Mouse (Mus musculus) kidney, embryonic 15.5 days (tissue): ENCODE data around the gene Aldh2. TPM values are rescaled to one million over a fixed set of nuclear protein-coding genes. Genes with fewer than 3 reads are reported as not detected.

Source experiments
- ATAC-seq: fragments of 200-750 bp; cut with Nextera tagmentation; replicated peaks from 2 replicates; pipeline ENCODE4 v1.8.0; 2017; ENCODE audit warnings: moderate TSS enrichment; ENCODE audit not compliant: low FRiP score
- H3K27ac ChIP-seq: fragments of 300-500 bp; sonication (generic); 2 replicates; pipeline ENCODE4 v1.5.1; 2015; ENCODE audit warnings: mild to moderate bottlenecking, inconsistent platforms
- H3K27me3 ChIP-seq: fragments of 300-500 bp; sonication (generic); 2 replicates; pipeline ENCODE4 v1.6.1; 2015; ENCODE audit warnings: inconsistent platforms
- H3K36me3 ChIP-seq: fragments of 300-500 bp; sonication (generic); 2 replicates; pipeline ENCODE4 v1.6.1; 2015; ENCODE audit warnings: inconsistent platforms
- H3K4me1 ChIP-seq: fragments of 300-500 bp; sonication (generic); 2 replicates; pipeline ENCODE4 v1.6.1; 2015; ENCODE audit warnings: inconsistent platforms
- H3K4me2 ChIP-seq: fragments of 300-500 bp; sonication (generic); 2 replicates; pipeline ENCODE4 v1.6.1; 2015; ENCODE audit warnings: moderate library complexity, mild to moderate bottlenecking, inconsistent platforms
- H3K4me3 ChIP-seq: fragments of 300-500 bp; sonication (generic); replicated peaks from 2 replicates; pipeline ENCODE4 v1.5.1; 2015; ENCODE audit warnings: mild to moderate bottlenecking, inconsistent platforms
- H3K9ac ChIP-seq: fragments of 300-500 bp; sonication (generic); 2 replicates; pipeline ENCODE4 v1.6.1; 2015; ENCODE audit warnings: mild to moderate bottlenecking, inconsistent platforms
- H3K9me3 ChIP-seq: fragments of 300-500 bp; sonication (generic); replicated peaks from 2 replicates; pipeline ENCODE4 v1.6.1; 2016; ENCODE audit warnings: inconsistent platforms
- WGBS: fragments of 180-500 bp; shearing (Covaris S2); methylation state at CpG from one replicate; pipeline ENCODE4 v1.1.7; 2015; ENCODE audit warnings: mixed read lengths; 5-methylcytosine and 5-hydroxymethylcytosine counted together
- polyA plus RNA-seq: library from polyadenylated mRNA; unstranded; fragments of >200 nt; fragmentation: Nextera tagmentation; extraction: Ambion mirVana; gene quantifications from 2 replicates; pipeline ENCODE4 v1.2.1, GENCODE M21; 2015

Aldh2 gene
- polyA plus RNA-seq, 1 experiment from 2014 or later, result 222 TPM

- H3K4me3 ChIP-seq, result peak overlapping the region; percentile 67
- no peaks in the 10 kb centered on the region for H3K9me3 ChIP-seq
- ATAC-seq, result no peak
- H3K27ac ChIP-seq, result no peak overlapping the region
- peaks cover 28% of the 10 kb centered on the region for H3K4me1 ChIP-seq
- H3K9ac ChIP-seq, result no peak overlapping the region
- 53% methylated on average over 11 of the region's 11 CpGs for WGBS
- H3K36me3 ChIP-seq, result no peaks in the 10 kb centered on the region
- no peaks in the 10 kb centered on the region for H3K27me3 ChIP-seq
- peak overlapping the region; percentile 92 for H3K4me2 ChIP-seq
Observed at GRCm38 (mm10) chr5:121592064-121592815, 1.4 kb downstream of the Aldh2 start.

- H3K4me3 ChIP-seq, result no peak overlapping the region
- H3K36me3 ChIP-seq, result no peaks in the 10 kb centered on the region
- peak overlapping the region; percentile 92 for H3K4me2 ChIP-seq
- H3K4me1 ChIP-seq, result peaks cover 34% of the 10 kb centered on the region
- H3K27me3 ChIP-seq, result no peaks in the 10 kb centered on the region
- ATAC-seq, result no peak
- H3K9ac ChIP-seq, result no peak overlapping the region
- no peak overlapping the region for H3K27ac ChIP-seq
- WGBS, result 50% methylated on average over 11 of the region's 11 CpGs
- no peaks in the 10 kb centered on the region for H3K9me3 ChIP-seq
Observed at GRCm38 (mm10) chr5:121591417-121592063, 2.1 kb downstream of the Aldh2 start.

- 84% methylated on average over 6 of the region's 6 CpGs for WGBS
- Histone ChIP-seq H3K4me2 (no peak overlapping the region), H3K4me1 (peaks cover 38% of the 10 kb centered on the region), H3K27me3 (no peaks in the 10 kb centered on the region), H3K4me3 (no peak overlapping the region), H3K36me3 (no peaks in the 10 kb centered on the region), H3K9me3 (no peaks in the 10 kb centered on the region), H3K27ac (no peak overlapping the region), H3K9ac (no peak overlapping the region)
- ATAC-seq, result no peak
Observed at GRCm38 (mm10) chr5:121589928-121590327, 3.7 kb downstream of the Aldh2 start.

GRCm38 (mm10) chr5:121586400-121587039, 7.1 kb downstream of the Aldh2 start:
- Histone ChIP-seq H3K4me3 (no peak overlapping the region), H3K4me2 (no peak overlapping the region), H3K4me1 (peaks cover 26% of the 10 kb centered on the region), H3K9ac (no peak overlapping the region), H3K36me3 (no peaks in the 10 kb centered on the region), H3K27ac (no peak overlapping the region), H3K9me3 (no peaks in the 10 kb centered on the region), H3K27me3 (no peaks in the 10 kb centered on the region)
- WGBS, result 53% methylated on average over 6 of the region's 6 CpGs
- no peak for ATAC-seq

- H3K27ac ChIP-seq, result no peak overlapping the region
- H3K36me3 ChIP-seq, result peaks cover 6% of the 10 kb centered on the region; the same call in 1 of the 2 replicates
- ATAC-seq, result no peak
Observed at GRCm38 (mm10) chr5:121585699-121586098, 7.9 kb downstream of the Aldh2 start.

GRCm38 (mm10) chr5:121585005-121585404, 8.6 kb downstream of the Aldh2 start:
- peaks cover 13% of the 10 kb centered on the region for H3K36me3 ChIP-seq
- WGBS, result 95% methylated on average over 10 of the region's 10 CpGs
- no peak overlapping the region for H3K4me2 ChIP-seq
- no peak overlapping the region for H3K4me3 ChIP-seq
- no peak overlapping the region for H3K27ac ChIP-seq
- H3K9ac ChIP-seq, result no peak overlapping the region
- no peak for ATAC-seq
- H3K4me1 ChIP-seq, result peaks cover 21% of the 10 kb centered on the region
- no peaks in the 10 kb centered on the region for H3K9me3 ChIP-seq
- H3K27me3 ChIP-seq, result no peaks in the 10 kb centered on the region

More at GRCm38 (mm10) chr5:121585699-121586098, 7.9 kb downstream of the Aldh2 start:
- H3K4me3 ChIP-seq, result no peak overlapping the region
- H3K4me1 ChIP-seq, result peaks cover 21% of the 10 kb centered on the region
- no peak overlapping the region for H3K9ac ChIP-seq
- no peaks in the 10 kb centered on the region for H3K9me3 ChIP-seq
- 89% methylated on average over 5 of the region's 5 CpGs for WGBS
- H3K27me3 ChIP-seq, result no peaks in the 10 kb centered on the region
- H3K4me2 ChIP-seq, result no peak overlapping the region

GRCm38 (mm10) chr5:121583765-121584501, 9.7 kb downstream of the Aldh2 start:
- Histone ChIP-seq H3K27me3 (no peaks in the 10 kb centered on the region), H3K9ac (no peak overlapping the region), H3K27ac (peak overlapping the region; percentile 62), H3K4me3 (no peak overlapping the region), H3K36me3 (peaks cover 23% of the 10 kb centered on the region), H3K9me3 (no peaks in the 10 kb centered on the region), H3K4me1 (peaks cover 21% of the 10 kb centered on the region), H3K4me2 (peak overlapping the region; percentile 3; the same call in 1 of the 2 replicates)
- 47% methylated on average over 12 of the region's 12 CpGs for WGBS
- peak; percentile 91 for ATAC-seq

GRCm38 (mm10) chr5:121581945-121582344, 11.7 kb downstream of the Aldh2 start:
- Histone ChIP-seq H3K9me3 (no peaks in the 10 kb centered on the region), H3K4me3 (no peak overlapping the region), H3K27me3 (no peaks in the 10 kb centered on the region), H3K9ac (no peak overlapping the region), H3K4me1 (peaks cover 18% of the 10 kb centered on the region), H3K36me3 (peaks cover 42% of the 10 kb centered on the region), H3K27ac (no peak overlapping the region), H3K4me2 (no peak overlapping the region)
- 92% methylated on average over 8 of the region's 8 CpGs for WGBS
- no peak for ATAC-seq

- Histone ChIP-seq H3K27me3 (no peaks in the 10 kb centered on the region), H3K4me3 (no peak overlapping the region), H3K9ac (no peak overlapping the region), H3K9me3 (no peaks in the 10 kb centered on the region), H3K4me1 (no peaks in the 10 kb centered on the region), H3K36me3 (peaks cover 83% of the 10 kb centered on the region), H3K27ac (no peak overlapping the region), H3K4me2 (no peak overlapping the region)
- WGBS, result 82% methylated on average over 11 of the region's 11 CpGs
- ATAC-seq, result no peak
Observed at GRCm38 (mm10) chr5:121576927-121577488, 16.6 kb downstream of the Aldh2 start.

GRCm38 (mm10) chr5:121575867-121576266, 17.8 kb downstream of the Aldh2 start:
- Histone ChIP-seq H3K27ac (no peak overlapping the region), H3K4me1 (no peaks in the 10 kb centered on the region), H3K4me2 (no peak overlapping the region), H3K9me3 (no peaks in the 10 kb centered on the region), H3K9ac (no peak overlapping the region), H3K27me3 (no peaks in the 10 kb centered on the region), H3K4me3 (no peak overlapping the region), H3K36me3 (peaks cover 91% of the 10 kb centered on the region)
- no peak for ATAC-seq
- WGBS, result 91% methylated on average over 11 of the region's 11 CpGs

GRCm38 (mm10) chr5:121574145-121574544, 19.5 kb downstream of the Aldh2 start:
- no peaks in the 10 kb centered on the region for H3K27me3 ChIP-seq
- H3K4me3 ChIP-seq, result no peak overlapping the region
- H3K9me3 ChIP-seq, result no peaks in the 10 kb centered on the region
- 80% methylated on average over 13 of the region's 13 CpGs for WGBS
- no peaks in the 10 kb centered on the region for H3K4me1 ChIP-seq
- H3K4me2 ChIP-seq, result no peak overlapping the region
- H3K27ac ChIP-seq, result no peak overlapping the region
- H3K9ac ChIP-seq, result no peak overlapping the region
- peaks cover 87% of the 10 kb centered on the region for H3K36me3 ChIP-seq
- no peak for ATAC-seq
